Mouse (Mus musculus) thymus, adult 18-20 months (tissue): ENCODE measurements around the gene Mog.

ENCODE experiments used
- DNase-seq, 2 experiments: peaks; one replicate each; pipeline ENCODE4 v3.0.0; 2022; ENCODE audit warnings: mixed read lengths in 2 of 2

Mog gene

GRCm38 (mm10) chr17:37022628-37023576 is at the start of gene Mog:
Mog (minus strand) TSS chr17:37023398.
- DNase-seq = no peak

GRCm38 (mm10) chr17:37072730-37073276 is 49.6 kb upstream of the Mog start:
- no peak for DNase-seq

DNA sequence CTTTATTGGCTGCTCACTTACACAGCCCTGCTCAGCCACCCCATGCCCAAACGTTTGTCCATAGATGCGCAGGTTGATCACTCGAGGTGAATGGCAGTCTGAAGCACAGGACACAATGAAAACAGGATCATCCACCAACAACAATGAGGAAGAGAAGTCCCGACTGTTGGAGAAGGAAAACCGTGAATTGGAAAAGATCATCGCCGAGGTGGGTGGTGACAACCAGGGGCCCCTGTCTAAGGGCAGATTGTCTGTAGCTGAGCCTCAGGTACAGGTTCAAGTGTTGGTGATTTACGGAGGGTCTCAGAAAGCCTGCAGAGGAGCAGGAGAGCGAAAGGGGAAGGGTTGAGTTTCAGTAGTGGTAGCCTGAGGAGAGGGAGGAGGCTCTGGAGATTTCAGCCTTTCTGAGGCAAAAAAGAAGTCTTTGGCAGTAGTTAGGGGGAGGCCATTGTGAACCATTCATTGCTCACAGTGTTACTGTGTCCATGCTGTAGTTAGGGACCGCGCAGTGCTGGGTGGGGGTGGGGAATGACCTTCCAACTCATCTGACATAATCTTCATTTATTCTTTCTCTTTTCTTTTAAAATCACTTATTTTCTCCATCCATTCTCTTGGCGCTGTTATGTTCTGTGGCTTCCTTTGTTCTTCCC is 49.0 kb upstream of the Mog start:
- no peak for DNase-seq

DNA sequence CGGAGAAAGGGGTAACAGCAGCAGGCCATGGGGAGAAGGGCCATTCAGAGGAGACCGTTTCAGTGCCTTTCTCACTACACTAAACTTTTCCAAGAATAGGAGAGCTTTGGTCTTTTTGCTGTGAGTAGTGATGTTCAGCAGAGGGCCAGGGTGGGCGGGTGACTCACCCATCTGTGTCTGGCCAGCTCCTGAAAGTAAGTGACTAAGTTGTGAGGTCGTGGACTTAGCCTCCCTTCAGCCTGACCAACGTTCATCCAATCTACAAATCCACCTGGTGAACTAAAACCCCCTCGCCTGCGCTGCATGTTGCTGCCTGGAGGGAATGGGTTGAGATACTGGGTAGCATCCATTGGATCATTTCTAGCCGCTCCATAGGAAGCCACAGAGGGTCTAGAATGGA is 46.9 kb upstream of the Mog start:
- no peak for DNase-seq

DNA sequence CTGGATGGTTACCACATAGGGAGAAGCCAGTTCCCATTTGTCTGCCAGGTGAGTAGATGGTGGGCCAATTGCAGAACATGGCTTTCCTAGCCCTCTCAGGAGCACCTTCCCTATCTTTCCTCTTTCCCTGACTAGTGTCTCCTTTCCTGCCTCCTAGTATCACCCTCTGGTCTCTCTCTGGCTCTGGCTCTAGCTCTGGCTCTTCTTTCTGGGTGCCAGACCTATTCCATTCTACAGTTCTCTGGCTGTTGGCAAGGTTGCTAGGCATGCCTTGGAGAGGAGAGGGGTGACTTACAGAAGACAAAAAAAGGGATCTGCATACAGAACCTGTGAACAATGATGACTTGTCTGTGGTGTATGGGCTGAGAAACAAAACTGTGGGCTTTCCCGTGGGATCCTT is 44.7 kb upstream of the Mog start:
- DNase-seq = no peak

GRCm38 (mm10) chr17:37065993-37066392 is 42.8 kb upstream of the Mog start:
- no peak for DNase-seq

DNA sequence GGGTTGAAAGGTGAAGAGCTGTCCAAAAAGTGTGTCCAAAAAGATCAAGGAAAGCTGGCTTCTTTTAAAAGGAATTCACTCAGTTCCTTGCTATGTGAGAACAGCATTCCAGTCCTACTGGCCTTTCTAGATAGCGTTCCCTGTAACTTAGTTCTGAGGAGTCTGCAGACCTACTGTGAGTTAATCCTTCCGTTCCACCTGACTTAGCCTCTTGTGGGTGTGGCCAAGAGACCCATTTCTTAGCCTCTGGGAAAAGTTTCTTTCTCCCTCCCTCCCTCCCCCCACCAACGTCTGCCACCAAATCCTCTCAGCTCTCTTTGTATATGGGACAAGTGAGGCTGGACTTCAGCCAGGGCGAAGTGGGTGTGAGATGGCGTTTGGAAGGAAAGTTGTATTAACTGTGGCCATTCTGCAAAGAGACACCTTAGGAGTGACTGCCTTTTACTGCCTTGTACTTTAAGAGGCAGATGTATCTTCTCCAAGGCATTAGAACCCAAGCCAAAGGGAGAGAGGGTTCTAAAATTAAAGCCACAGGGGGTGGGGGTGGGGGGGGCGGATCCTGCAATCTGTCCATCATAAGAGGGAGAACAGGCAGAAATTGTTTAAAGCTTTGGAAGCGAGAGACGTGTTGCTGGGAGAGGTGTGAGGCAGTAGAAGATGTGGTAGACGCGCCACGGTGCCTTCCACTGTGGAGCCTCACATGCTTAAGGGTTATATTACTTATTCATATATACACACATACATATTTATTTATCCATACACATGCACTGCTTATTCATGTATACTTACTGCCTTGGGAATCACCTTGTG is 40.7 kb upstream of the Mog start:
- DNase-seq = no peak

- DNase-seq = no peak
Observed at GRCm38 (mm10) chr17:37063063-37063462, 39.9 kb upstream of the Mog start.

- no peak for DNase-seq
Observed at GRCm38 (mm10) chr17:37062101-37062641, 39.0 kb upstream of the Mog start.

GRCm38 (mm10) chr17:37061435-37061834 is 38.2 kb upstream of the Mog start:
- DNase-seq = no peak

DNA sequence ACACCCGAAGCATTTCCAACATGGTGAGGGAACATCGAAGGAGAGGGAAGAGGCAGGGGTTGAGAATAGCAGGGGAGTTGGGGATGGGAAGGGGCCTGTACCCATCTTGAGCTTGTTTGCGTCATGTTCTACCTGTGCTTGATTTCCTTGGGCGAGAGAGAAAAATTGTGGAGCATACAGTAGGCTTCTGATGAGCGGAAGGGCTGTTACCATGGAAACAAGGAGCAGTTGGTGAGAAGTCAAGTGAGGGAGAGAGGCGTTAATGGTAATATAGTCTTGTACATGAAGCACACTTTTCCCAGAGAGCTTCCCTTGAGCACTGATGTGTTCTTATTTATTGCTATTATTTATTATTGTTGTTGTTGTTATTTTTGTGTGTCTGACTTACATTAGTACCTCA is 33.8 kb upstream of the Mog start:
- no peak for DNase-seq

DNA sequence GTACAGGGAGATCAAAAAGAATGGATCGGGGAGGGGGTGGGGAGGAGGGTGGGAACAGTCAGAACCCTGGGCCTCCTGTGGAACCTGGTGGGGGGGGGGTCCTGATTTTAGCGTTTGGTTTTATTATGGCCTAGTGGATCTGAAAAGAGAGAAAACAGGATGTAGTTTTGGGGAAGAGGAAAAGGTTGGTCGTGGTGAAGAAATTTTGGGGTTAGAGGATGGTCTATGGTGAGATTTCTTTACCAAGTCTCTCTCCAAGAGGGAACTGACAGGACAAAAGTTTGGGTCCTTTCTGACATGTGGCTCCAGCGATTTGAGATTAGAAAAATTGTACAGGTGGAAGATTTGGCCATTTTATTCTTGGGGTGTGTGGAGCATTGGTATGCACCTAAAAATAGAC is 28.5 kb upstream of the Mog start:
- no peak for DNase-seq

- no peak for DNase-seq
Observed at GRCm38 (mm10) chr17:37050876-37051275, 27.7 kb upstream of the Mog start.

DNA sequence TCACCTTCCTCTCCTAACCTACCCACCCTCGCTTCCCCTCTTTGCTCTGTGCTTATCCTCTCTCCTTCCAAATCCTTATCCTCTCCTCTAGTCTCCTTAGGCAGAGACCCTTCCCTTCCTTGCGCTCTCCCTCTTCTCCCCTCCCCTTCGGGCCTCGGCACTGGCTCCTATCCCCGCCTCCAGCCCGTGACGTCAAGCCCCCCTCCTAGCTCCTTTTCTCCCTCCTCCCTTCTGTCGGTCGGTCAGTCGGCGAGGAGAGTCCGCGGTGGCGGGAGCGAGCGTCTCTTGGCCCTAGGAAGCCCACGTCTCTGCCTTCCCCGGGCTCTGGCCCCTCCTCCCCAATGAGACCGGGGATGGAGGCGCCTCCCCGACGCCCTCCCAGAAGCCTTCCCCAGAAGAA is 27.2 kb upstream of the Mog start:
- DNase-seq = peak; percentile 25 to 33

- peak; percentile 27 to 37 for DNase-seq
Observed at GRCm38 (mm10) chr17:37049570-37050310, 26.5 kb upstream of the Mog start.

DNA sequence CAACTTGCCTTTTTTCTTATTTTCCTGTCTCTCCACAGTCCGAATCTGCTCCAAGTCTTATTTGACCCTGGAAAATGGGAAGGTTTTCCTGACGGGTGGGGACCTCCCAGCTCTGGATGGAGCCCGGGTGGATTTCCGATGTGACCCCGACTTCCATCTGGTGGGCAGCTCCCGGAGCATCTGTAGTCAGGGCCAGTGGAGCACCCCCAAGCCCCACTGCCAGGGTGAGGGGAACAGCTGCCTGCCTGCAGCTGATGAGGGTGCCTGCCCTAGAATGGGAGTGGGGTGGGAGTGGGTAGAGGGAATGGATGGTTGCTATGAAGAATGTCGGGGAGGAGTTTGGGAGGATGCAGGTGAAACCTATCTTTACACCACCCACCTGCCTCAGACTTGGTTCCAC is 25.2 kb upstream of the Mog start:
- DNase-seq = peak in 1 of 2 experiments; percentile 15

DNA sequence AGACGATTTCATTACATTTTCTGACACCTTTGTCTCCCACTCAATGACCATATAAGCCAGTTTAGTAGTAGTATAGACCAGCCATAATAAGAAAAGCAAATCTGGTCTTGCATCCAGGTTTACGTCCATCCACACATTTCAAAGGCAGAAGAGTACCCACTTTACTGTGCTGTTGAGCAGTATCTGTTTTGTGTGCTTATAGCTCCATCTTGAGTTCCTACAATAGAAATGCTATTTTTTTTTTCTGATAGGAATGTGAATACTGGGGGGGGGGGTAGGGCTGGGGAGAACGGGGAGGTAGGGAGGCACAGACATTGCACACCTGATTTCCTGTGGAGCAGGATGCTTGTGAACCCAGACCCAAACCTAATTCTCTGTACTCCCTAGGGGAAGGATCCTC is 24.8 kb upstream of the Mog start:
- DNase-seq = no peak

DNA sequence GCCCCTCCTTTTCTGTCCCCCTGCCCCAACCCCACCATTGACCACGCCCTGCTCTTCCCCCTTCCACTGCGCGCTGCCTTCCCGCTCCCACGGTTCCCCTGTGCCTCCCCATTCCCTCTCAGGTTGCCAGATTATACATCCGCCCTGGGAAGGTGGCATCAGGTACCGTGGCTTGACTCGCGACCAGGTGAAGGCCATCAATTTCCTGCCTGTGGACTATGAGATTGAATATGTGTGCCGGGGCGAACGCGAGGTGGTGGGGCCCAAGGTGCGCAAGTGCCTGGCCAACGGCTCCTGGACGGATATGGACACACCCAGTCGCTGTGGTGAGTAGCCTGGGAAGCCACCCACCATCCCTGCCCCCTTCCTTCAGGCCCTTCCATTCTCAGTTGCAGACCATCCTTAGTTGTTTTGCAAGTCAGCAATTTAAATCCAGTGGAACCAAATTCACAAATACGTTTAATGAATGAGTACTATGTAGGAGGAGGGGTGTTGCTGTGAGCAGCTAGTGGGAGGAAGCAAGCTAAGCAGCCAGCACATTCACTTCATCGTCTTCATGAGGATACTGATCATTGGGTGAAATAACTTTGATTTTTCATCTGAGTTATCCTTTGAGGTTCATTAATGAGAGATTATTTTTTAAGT is 24.3 kb upstream of the Mog start:
- peak; percentile 8 to 28 for DNase-seq

GRCm38 (mm10) chr17:37046312-37047112 is 23.3 kb upstream of the Mog start:
- peak; percentile 66 to 72 for DNase-seq

DNA sequence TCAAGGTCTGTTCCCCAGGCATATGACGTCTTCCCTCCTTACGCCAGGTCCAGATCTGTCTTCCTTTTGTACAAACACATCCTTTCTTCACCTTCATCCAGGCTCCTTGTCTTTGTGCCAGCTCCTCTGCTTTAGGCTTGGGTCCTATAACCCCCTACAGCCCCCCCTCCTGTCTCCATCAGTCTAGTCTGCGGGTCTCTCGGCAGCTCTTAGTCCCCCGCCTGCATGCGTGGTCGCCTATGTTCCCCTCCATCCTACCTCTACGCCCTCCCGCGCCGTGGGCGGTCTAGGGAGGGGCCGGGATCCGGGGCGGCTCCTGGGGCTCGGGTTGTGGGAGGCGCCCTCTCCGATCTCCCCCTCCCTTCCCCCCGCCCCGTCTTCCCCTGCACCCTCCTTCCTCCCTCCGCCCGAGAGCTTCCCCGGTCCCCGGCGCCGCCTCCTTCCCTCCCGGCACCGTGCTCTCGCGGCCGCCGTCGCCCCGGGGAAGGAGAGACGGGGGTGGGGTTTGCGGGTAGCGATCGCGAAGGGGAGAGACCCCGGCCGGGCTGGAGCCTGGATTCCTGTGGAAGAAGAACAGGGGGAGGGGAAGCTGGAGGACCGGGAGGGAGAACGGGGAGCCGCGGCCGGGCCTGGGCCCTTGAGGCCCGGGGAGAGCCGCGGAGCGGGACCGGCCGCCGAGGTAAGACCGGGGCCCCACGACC is 22.6 kb upstream of the Mog start, which contains the start of gene Gabbr1:
Gabbr1 (plus strand) TSS at position 356 of the 701 bp plus-strand sequence.
- peak; percentile 81 to 82 for DNase-seq
